Mouse (Mus musculus) heart, embryonic 11.5 days (tissue): Measurements from ENCODE around the gene Stx18. TPM values are rescaled to one million over a fixed set of nuclear protein-coding genes. Genes with fewer than 3 reads are reported as not detected.

Experiments
- ATAC-seq: fragments of 200-750 bp; cut with Nextera tagmentation; replicated peaks from 2 replicates; pipeline ENCODE4 v1.8.0; 2017; ENCODE audit warnings: moderate library complexity; ENCODE audit not compliant: insufficient number of reproducible peaks, low FRiP score, low TSS enrichment
- H3K27ac ChIP-seq: fragments of 300-500 bp; sonication (generic); 2 replicates; pipeline ENCODE4 v1.5.1; 2014; ENCODE audit warnings: mild to moderate bottlenecking, low read depth, low read length
- H3K27me3 ChIP-seq: fragments of 300-500 bp; sonication (generic); 2 replicates; pipeline ENCODE4 v1.6.1; 2014; ENCODE audit warnings: mild to moderate bottlenecking, low read length, mixed read lengths; ENCODE audit not compliant: control insufficient read depth, insufficient read depth
- H3K36me3 ChIP-seq: fragments of 300-500 bp; sonication (generic); 2 replicates; pipeline ENCODE4 v1.6.1; 2014; ENCODE audit warnings: mild to moderate bottlenecking, low read length, moderate library complexity, mixed read lengths; ENCODE audit not compliant: control insufficient read depth, insufficient read depth
- H3K4me1 ChIP-seq: fragments of 300-500 bp; sonication (generic); 2 replicates; pipeline ENCODE4 v1.6.1; 2014; ENCODE audit warnings: low read length; ENCODE audit not compliant: control insufficient read depth, insufficient read depth
- H3K4me2 ChIP-seq: fragments of 300-500 bp; sonication (generic); 2 replicates; pipeline ENCODE4 v1.6.1; 2014; ENCODE audit warnings: mild to moderate bottlenecking, moderate library complexity
- H3K4me3 ChIP-seq: fragments of 300-500 bp; sonication (generic); 2 replicates; pipeline ENCODE4 v1.5.1; 2014; ENCODE audit warnings: low read depth, low read length
- H3K9ac ChIP-seq: fragments of 300-500 bp; sonication (generic); 2 replicates; pipeline ENCODE4 v1.6.1; 2014; ENCODE audit warnings: mild to moderate bottlenecking, low read depth, low read length, moderate library complexity
- H3K9me3 ChIP-seq: fragments of 300-500 bp; sonication (generic); replicated peaks from 2 replicates; pipeline ENCODE4 v1.6.1; 2016; ENCODE audit warnings: low read length; ENCODE audit not compliant: control insufficient read depth
- WGBS: fragments of 180-500 bp; shearing (Covaris S2); extraction: QIAGEN DNeasy Blood & Tissue Kit; methylation state at CpG from one replicate; pipeline ENCODE4 v1.1.7; 2014; ENCODE audit not compliant: insufficient replicate concordance; 5-methylcytosine and 5-hydroxymethylcytosine counted together
- polyA plus RNA-seq: library from polyadenylated mRNA; unstranded; fragments of >200 nt; fragmentation: Nextera tagmentation; extraction: Ambion mirVana; gene quantifications from 2 replicates; pipeline ENCODE4 v1.2.1, GENCODE M21; 2014

Gene Stx18
- polyA plus RNA-seq, 1 experiment from 2014 or later: 40.8 TPM

DNA sequence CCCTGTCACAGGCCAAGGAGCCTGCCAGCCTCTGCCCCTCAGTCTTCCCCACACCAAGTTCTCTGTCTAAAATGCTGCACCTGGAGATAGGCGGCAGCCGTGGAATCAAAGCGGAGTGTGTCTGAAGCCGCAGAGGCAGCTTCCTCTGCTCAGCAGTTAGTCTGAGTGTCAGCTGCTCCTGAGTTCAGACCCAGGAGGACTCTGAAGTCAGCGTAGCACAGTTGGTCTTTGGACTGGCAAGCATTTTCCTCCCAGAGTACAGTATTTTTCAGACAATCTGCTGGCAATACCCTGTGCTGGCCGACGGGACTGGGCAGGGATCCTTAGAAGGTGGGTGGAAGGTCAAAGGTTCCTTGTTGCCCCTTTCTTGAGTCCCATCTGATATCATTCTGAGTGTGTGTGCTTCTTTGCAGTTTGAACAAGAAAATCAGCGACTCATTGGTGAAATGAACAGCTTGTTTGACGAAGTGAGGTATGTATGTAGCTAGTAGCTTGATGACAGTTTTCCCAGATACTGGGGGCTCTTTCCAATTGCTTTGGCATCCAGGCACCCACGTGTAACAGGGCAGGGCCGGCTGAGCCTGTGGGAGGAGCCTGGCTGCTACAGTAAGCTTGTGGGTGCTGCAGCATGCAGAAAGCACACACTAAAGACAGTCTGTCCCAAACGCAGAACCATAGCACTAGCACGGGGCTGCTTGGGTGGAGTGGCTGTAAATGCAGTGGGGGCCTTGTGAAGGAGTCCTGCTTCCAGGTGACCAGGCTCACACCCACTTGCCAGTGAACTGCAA is 88.2 kb downstream of the Stx18 start:
- H3K27ac ChIP-seq: no peak overlapping the region
- H3K4me2 ChIP-seq: no peak overlapping the region
- H3K4me3 ChIP-seq: no peak overlapping the region
- ATAC-seq: no peak
- WGBS: 73% methylated on average over 13 of the region's 13 CpGs
- peaks cover 6% of the 10 kb centered on the region for H3K4me1 ChIP-seq
- no peaks in the 10 kb centered on the region for H3K27me3 ChIP-seq
- no peak overlapping the region for H3K9ac ChIP-seq
- H3K36me3 ChIP-seq: peaks cover 10% of the 10 kb centered on the region
- H3K9me3 ChIP-seq: no peaks in the 10 kb centered on the region

DNA sequence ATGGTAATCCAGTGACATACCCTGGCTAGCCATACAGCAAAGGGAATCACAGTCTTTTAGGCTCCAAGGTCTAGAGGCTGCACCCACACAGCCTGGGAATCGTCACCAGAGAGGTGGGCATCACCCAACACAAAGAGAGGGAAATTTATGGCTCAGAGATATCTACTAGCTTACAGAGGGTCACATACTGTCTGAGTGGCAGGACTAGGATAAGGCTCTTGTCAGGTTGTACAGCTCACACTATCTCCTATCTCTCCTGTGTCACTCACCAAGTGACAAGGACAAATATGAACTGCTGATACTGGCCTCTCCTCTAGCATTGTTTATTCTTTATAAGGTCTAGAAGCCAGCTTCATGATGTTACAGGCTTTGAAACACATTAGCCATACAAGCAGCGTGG is 90.8 kb downstream of the Stx18 start:
- no peak overlapping the region for H3K27ac ChIP-seq
- no peak overlapping the region for H3K9ac ChIP-seq
- H3K4me3 ChIP-seq: no peak overlapping the region
- peaks cover 7% of the 10 kb centered on the region; the same call in 1 of the 2 replicates for H3K36me3 ChIP-seq
- H3K9me3 ChIP-seq: no peaks in the 10 kb centered on the region
- H3K4me2 ChIP-seq: no peak overlapping the region
- no peak; the same call in 1 of the 2 replicates for ATAC-seq
- H3K4me1 ChIP-seq: no peaks in the 10 kb centered on the region
- H3K27me3 ChIP-seq: no peaks in the 10 kb centered on the region
- WGBS: 77% methylated on average over 2 of the region's 2 CpGs

DNA sequence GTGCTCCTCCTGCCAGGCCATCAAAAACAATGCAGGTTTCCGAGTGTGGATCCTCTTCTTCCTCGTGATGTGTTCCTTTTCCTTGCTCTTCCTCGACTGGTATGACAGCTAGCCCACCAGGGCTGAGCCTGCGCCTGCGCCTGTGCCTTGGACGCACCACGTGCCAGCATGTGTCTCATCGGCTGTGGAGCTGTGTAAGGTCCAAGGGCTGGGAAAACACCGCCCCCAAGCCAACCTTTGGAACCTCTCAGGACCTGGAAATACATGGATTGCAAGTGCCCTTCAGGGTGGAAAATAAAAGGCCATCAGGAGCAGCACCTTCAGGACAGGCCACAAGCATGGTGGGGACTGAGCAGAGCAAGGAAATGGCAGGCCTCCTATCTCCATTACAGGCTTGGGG is 97.7 kb downstream of the Stx18 start:
- Histone ChIP-seq H3K4me2 (no peak overlapping the region), H3K4me1 (no peaks in the 10 kb centered on the region), H3K27ac (no peak overlapping the region), H3K9ac (no peak overlapping the region), H3K36me3 (peaks cover 5% of the 10 kb centered on the region; the same call in 1 of the 2 replicates), H3K27me3 (no peaks in the 10 kb centered on the region), H3K4me3 (no peak overlapping the region), H3K9me3 (no peaks in the 10 kb centered on the region)
- 94% methylated on average over 9 of the region's 9 CpGs for WGBS
- ATAC-seq: no peak

DNA sequence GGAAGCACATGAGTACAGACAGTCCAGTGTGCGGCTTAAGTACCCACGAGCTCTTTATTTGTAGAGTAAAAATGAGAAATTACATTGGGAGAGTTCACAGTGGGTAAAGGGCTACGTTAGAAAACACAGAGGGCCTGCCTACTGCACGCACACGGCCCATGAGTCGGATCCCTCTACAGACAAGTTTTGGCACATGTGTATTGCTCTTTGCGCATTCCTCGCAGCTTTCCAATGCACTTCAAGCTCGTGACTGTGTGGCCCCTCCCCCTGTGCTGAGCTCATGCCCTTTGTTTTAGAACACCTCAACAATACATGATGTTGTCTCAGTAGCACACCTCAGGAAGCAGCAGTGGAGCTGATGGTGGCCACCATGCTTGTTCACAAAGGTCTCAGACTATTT is 98.6 kb downstream of the Stx18 start:
- WGBS: 89% methylated on average over 9 of the region's 9 CpGs
- peaks cover 5% of the 10 kb centered on the region; the same call in 1 of the 2 replicates for H3K36me3 ChIP-seq
- no peak overlapping the region for H3K27ac ChIP-seq
- no peak overlapping the region for H3K4me2 ChIP-seq
- H3K4me1 ChIP-seq: no peaks in the 10 kb centered on the region
- H3K9me3 ChIP-seq: no peaks in the 10 kb centered on the region
- H3K27me3 ChIP-seq: no peaks in the 10 kb centered on the region
- no peak for ATAC-seq
- no peak overlapping the region for H3K4me3 ChIP-seq
- H3K9ac ChIP-seq: no peak overlapping the region

DNA sequence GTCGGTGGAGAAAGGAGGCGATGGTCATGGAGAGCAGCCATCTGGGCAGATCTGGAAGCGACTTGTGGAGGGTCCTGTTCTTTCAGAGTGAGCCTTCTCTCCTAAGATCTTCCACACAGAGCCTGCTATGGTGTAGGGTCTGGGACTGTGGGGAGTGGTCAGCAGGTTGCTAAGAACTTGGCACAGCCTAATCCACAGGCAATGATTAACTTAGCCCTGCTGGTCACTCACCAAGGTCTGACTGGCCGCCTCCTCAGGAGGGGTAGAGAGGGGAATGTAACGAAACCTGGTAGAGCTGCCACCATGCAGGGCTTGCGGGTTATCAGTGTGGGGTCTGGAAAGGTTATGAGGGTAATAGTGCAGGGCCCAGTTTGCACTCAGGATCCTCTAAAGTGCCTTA is 102.4 kb downstream of the Stx18 start:
- Histone ChIP-seq H3K9ac (no peak overlapping the region), H3K4me3 (no peak overlapping the region), H3K9me3 (no peaks in the 10 kb centered on the region), H3K36me3 (0 out of 2 replicates have a peak, but pooled peaks cover 5% of the 10 kb centered on the region), H3K4me2 (no peak overlapping the region), H3K27me3 (no peaks in the 10 kb centered on the region), H3K4me1 (no peaks in the 10 kb centered on the region), H3K27ac (no peak overlapping the region)
- ATAC-seq: no peak
- WGBS: 80% methylated on average over 6 of the region's 6 CpGs

DNA sequence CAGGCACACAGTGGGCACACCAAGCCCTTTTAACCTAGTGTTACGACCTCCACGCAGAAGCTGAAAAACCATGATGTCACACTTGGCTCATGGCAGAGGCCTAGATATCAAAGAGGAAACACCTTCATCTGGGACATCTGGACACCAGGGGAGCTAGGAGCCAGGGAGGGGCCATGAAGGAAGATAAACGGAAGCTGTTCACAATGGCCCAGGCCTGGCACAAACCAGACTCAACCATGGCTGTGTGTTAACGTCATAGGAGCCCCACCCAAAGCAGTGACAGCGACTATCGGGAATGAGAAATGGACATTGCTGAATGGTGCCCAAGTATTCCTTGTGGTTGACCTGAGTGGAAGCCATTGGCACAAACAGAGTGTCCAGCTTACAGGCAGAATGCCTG is 108.0 kb downstream of the Stx18 start:
- Histone ChIP-seq H3K4me3 (no peak overlapping the region), H3K27ac (no peak overlapping the region), H3K27me3 (no peaks in the 10 kb centered on the region), H3K36me3 (no peaks in the 10 kb centered on the region; the same call in 1 of the 2 replicates), H3K9ac (no peak overlapping the region), H3K4me2 (no peak overlapping the region), H3K9me3 (no peaks in the 10 kb centered on the region), H3K4me1 (no peaks in the 10 kb centered on the region)
- 67% methylated on average over 6 of the region's 6 CpGs for WGBS
- no peak; the same call in 1 of the 2 replicates for ATAC-seq

DNA sequence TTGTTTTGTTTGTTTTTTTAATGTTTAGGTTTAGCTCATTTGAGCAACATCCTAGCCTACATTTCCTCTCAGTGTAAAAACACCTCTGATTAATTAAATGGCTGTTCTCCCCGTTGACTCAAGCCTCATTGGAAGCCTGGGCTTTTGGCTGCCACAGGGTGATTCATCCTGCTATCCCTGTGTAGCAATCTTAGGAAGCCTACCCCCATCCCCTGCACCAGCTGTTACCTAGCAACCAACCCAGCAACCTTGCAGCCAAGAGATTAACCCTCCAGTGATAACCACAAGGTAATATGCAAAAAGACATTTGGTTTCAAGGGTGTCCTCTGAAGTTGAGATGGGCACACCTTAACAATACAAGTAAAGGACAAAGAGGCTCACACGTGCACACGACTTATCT is 112.7 kb downstream of the Stx18 start:
- Histone ChIP-seq H3K4me2 (no peak overlapping the region), H3K9ac (no peak overlapping the region), H3K4me3 (no peak overlapping the region), H3K36me3 (no peaks in the 10 kb centered on the region; the same call in 1 of the 2 replicates), H3K9me3 (no peaks in the 10 kb centered on the region), H3K27ac (no peak overlapping the region), H3K27me3 (0 out of 2 replicates have a peak, but pooled peaks cover 2% of the 10 kb centered on the region), H3K4me1 (no peaks in the 10 kb centered on the region)
- 57% methylated on average over 3 of the region's 3 CpGs for WGBS
- no peak for ATAC-seq

DNA sequence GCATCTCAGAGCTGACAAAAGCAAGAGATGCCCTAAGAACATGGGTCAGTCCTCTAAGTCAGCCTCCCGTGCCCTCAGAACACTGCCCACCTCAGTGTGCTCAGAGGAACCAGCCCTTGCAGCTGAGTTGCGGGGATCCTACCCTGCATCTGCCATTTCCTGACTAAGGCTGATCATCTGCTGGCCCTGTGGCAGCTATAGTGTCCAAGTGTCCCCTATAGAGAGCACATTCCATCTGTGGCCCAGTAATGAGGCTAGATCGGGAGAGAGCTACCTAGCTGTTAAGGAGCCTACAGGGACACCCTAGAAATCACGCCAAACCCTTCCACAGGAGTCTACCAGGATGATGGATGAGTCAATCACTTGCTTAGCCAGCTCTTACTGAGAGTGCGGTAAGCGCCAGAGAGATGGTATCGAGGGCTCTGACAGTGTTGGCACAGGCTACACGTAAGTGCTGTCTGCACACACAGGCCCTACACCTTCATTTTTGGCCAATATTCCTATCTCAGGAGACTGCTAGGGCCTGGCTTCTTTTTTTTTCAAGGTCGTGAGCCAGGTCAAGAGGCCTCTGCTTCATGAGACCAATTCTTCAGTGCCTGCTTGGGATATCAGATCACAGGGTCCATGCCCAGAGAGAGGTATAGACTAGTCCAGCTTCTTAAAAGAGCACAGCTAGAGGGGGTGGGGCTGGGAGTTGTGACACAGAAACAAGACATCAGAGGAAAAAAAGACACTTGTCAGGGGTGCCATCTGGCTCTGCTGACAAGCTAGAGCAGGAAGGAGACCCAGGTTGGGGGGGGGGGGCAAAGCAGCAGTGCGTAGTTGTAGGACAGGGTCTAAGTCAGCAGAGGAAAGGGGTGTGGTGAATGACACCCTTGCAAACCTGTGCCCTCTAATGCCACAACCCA is 113.9 kb downstream of the Stx18 start:
- 77% methylated on average over 10 of the region's 10 CpGs for WGBS
- H3K9me3 ChIP-seq: no peaks in the 10 kb centered on the region
- ATAC-seq: no peak
- H3K27me3 ChIP-seq: peaks cover 10% of the 10 kb centered on the region
- no peak overlapping the region for H3K4me2 ChIP-seq
- H3K4me3 ChIP-seq: no peak overlapping the region
- H3K27ac ChIP-seq: no peak overlapping the region
- H3K4me1 ChIP-seq: no peaks in the 10 kb centered on the region
- H3K9ac ChIP-seq: no peak overlapping the region
- no peaks in the 10 kb centered on the region; the same call in 1 of the 2 replicates for H3K36me3 ChIP-seq
